Mouse (Mus musculus) c-Kit-positive CD71-positive TER-119-positive erythroid progenitor cells, embryonic 14.5 days (primary cell): ENCODE results near the gene Utp6.

Source experiments
- DNase-seq: peaks from one replicate; pipeline ENCODE4 v3.0.0-alpha.2; 2013; ENCODE audit warnings: low spot score

Gene Utp6

DNA sequence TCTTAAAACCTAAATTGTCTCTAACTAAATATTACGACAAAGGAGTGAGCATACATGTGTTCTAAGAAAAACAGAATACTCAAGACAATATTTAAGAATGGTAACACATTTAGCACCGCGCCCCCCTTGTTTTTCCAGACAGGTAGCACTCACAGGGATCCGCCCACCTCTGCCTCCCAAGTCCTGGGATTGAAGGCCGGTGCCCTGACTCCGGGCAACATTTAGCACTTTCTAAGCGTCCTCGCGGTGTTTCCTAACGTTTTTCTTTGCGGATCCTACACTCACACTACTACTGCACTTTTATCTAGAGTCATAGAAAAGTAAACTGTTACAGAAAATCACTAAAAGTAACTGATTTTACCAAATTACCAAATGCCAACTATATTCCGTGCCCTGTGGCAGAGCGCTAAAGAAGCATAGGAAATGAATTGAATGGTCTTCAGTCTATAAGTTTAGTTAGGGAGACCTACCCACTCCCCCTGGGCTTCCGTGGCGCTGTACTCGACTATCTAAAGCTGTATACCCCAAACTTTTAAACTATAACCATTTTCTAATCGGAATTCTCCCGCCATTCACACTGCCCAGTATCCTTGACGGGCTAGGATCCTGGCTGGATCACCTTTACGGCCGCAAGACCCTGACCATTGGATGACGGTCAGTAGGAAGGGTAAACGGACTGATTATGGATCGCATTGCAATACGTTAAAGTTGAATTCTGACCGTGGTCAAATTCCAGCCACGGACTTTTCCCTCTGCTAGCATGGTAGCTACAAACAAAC lies 655 bp downstream of the Utp6 start:
- peak; percentile 29 for DNase-seq

DNA sequence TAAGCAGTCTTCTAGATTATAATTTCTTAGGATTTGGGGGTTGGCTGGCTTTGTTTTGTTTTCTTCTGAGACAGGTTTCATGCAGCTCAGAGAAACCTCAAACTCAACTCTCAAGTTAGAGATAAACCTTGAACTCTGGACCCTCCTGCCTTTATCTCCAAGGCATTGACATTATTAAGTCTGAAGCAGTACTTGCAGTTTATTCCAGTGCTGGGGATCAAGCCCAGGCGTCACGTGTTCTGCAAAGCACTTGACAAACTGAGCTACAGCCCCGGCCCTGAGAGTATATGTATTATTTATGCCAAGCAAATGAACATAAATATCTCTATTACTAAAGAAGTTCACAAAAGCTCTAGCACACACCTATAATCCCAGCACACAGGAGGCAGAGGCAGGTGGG lies 14.9 kb downstream of the Utp6 start:
- no peak for DNase-seq

DNA sequence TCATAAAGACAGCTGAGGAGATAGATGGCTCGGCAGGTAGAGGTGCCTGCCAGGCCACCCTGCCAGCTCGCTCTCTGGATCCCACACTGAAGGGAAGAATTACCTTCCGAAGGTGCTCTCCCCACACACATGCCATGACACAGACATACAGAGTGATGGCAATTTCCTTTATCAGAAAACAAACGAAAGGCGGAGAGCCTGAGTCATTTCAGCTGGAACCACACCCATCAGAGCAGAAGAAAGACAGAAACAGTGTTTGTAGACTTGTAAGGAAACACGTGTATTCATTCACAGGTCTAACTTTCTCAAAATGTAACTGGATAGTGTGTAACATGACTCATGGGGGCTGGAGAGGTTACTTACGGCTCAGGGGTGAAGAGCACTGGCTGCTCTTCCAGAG lies 18.6 kb downstream of the Utp6 start:
- DNase-seq = peak; percentile 40

- no peak for DNase-seq
These were observed 19.1 kb downstream of the Utp6 start for GRCm38 (mm10) chr11:79943136-79943535.

DNA sequence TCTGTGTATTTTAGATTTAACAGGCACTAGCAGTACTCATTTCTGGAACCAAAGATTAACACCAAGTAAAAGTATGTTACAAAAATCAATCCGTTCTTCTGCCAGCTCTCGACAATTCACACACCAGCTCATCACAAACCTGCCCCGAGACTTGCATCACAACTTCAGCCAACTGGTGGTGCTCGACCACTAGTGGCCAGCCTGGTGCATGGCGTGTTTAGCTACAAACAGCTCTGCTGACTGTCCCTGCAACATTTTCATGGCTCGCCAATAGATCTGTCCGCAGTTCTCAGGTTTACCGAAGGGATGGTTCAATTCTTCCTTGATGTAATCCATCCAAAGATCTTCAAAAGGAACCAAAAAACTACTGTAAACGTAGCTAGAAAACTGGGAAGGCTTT lies 26.4 kb downstream of the Utp6 start:
- DNase-seq = no peak

DNA sequence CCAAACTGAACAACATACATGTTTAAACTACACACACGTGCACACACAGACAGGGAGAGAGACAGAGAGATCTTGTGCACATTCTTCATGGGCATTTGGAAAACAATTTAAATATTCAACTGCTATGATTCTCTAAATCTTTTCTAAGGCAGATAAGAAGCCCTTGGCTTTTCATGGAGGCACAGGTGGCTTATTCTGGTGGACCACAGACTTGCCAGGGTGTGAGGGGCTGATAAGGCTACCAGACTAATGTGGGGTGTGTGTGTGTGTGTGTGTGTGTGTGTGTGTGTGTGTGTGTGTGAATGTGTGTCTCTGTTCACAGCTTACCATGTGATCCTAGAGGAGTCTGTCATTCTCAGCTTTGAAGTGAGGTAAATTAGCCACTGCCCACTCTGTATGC lies 39.4 kb downstream of the Utp6 start:
- DNase-seq = no peak

- DNase-seq = no peak
These were observed 40.0 kb downstream of the Utp6 start for GRCm38 (mm10) chr11:79922157-79922556.

DNA sequence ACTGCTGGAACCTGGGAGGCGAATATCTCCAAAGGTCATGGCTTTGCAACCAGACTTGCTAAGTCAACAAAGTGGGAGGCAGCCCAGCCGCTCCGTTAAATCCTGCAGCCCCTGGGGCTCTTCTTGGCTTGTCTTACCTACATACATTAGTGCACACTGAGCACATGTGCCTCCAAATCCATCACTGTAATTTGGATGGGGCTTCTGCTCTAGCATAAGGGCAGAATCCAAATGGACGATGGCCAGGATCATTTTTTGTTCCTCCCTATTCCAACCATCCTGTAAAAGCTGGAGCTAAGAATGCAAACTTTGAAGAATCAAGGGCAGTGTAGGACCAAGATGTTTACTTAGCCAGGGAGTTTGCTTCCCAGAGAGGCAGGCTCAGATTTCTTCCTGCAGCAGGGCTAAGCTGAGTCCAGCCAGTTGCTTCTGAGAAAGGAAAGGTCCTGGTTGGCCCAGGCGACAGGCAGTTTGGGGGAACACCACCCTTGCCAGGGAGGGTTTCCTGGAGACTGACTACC lies 41.6 kb downstream of the Utp6 start:
- no peak for DNase-seq

GRCm38 (mm10) chr11:79919685-79920504 lies 42.3 kb downstream of the Utp6 start:
- peak; percentile 71 for DNase-seq

- no peak for DNase-seq
These were observed 46.4 kb downstream of the Utp6 start for GRCm38 (mm10) chr11:79915696-79916349.

DNA sequence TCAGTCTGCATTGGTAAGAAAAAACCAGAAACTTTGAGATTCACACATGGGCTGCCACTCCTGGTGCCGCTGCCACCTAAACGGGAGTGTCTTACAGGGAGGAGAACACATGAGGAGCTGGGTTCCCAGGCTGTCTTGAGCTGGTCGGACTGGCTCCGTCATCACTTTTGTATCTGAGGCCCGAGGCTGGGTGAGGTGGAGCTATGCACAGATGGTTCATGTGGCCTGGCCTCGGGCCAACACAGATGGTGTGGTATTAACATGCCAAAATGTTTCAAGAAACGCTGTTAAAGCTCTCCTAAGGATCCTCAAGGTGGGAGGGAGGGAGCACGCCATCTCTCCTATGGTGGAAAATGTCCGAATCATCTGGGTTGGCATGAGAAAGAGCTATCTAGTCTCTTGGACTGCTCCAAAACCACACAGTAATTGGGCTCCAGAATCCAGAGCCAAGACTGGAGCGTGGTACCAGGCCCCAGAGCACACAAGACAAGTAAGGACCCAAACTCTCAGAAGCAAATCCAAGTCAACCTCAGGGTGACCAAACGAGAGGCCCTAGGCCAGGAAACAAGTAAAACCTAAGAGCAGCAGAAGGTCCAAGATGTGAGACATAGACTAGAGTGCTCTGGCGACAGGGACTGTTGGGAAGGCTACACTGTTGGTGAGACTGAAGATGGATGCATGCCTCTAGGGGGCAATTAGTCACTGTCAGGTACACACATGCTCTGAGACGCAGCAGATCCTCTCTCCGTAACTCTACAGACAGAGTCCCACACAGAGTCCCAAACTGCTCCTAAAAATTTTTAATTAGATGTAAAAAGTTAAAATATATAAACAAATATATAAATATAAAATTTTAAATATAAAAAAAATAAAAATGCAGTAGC lies 53.3 kb downstream of the Utp6 start:
- DNase-seq = no peak

DNA sequence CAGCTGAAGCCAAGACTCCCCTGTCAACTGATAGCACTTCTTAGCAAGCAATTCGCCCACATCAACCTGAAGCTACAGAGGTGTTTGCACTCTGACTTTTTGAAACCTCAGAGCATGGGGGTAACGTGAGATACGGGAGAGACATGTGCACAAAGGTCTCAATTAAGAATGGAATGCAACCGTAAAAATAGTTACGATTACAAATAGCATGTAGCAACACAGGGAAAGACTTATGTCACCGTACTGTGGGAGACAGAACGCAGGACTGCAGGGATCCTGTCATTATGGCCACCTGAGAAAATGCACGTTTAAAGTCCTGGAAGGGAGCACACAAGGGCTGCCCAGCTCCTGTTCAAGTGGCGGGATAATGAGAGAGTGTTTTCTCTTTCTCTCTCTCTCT lies 55.3 kb downstream of the Utp6 start:
- DNase-seq = no peak

DNA sequence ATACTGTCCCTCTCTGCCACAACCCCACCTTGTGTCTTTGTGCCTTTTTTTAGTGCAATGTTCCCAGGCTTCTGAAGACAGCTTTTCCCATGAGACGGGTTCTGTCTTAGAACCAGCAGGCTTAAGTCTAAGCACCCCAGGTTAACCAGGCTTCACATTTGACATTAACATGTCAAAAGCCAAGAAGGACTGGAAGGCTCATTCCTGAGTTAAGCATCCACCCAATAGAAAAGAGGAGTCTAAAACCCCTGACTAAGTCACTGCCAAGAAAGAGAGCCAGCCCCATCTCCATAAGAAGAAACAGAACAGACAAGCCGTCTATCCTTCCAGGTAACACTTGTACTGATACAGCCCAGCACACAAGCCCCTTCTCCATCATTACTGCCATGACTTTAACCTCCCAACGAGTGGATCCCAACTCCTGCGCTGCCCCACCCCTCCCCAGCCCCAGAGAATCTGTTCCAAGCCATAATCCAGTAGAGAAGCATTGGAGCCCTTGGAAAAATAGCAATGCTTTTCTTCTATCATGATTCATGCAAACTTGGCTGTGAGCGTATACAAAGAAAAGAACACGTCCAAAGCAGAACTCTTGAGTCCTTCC lies 59.2 kb downstream of the Utp6 start:
- no peak for DNase-seq

- DNase-seq = no peak
These were observed 61.0 kb downstream of the Utp6 start for GRCm38 (mm10) chr11:79901146-79901545.

- DNase-seq = no peak
These were observed 69.9 kb downstream of the Utp6 start for GRCm38 (mm10) chr11:79892259-79892658.

GRCm38 (mm10) chr11:79890822-79891221 lies 71.4 kb downstream of the Utp6 start:
- no peak for DNase-seq

- DNase-seq = no peak
These were observed 75.2 kb downstream of the Utp6 start for GRCm38 (mm10) chr11:79886961-79887360.

GRCm38 (mm10) chr11:79886395-79886794 lies 75.8 kb downstream of the Utp6 start:
- no peak for DNase-seq

DNA sequence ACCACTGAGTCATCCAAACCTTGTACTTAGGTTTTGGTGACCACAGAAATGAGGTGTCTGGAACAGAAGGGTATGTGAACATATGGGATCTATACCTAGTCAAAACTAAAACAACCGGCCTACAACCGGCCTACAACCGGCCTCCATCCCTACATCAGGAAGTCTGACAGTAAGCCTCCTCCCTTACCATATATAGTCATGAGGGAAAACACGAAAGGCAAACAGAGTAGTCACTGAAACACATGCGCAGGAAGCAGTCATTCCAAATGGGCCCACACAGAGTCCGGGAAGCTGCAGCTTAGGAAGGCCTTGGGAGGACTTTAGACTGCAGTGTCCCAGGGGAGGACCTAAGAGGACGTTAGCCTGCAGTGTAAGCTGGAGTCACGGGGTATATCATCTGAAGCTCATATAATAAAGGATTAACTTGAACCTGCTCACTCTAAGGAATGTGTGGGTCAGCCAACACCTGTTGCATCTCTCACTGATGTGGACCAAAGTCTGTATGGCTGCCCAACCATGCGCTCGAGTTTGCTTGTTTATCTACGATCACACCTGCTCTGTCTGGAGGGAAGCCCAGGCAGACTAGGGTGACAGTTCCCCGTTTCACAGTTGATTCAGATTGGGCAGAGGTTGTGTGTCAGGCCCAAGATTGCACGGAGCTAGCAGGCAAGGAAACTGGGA lies 76.3 kb downstream of the Utp6 start:
- no peak for DNase-seq

DNA sequence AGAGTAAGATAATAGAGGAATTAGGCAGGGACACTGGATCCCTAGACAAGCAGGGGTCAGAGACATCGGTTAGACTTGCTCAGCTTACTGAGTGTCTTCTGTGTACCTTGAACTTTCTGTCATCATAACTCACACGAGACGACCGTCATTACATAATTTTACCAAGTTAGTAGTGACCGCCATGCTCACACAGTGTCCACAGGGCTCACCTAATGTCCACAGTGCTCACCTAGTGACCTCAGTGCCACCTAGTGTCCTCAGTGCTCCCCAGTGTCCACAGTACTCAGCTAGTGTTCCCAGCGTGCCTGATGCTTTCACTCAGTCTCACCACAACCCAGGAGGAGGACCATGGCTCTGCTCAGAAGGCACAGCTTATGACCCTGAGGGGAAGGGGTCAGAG lies 77.4 kb downstream of the Utp6 start:
- DNase-seq = no peak
